Mouse (Mus musculus) liver, embryonic 11.5 days (tissue): ENCODE data around the gene Sppl3. TPM values are rescaled to one million over a fixed set of nuclear protein-coding genes. Genes with fewer than 3 reads are reported as not detected.

Experiments
- ATAC-seq: fragments of 200-750 bp; cut with Nextera tagmentation; replicated peaks from 2 replicates; pipeline ENCODE4 v1.8.0; 2017; ENCODE audit warnings: moderate number of reproducible peaks, mild to moderate bottlenecking, moderate TSS enrichment, moderate library complexity; ENCODE audit not compliant: low FRiP score
- DNase-seq: peaks from one replicate; pipeline ENCODE4 v3.0.0-alpha.2; 2017; ENCODE audit warnings: low spot score
- H3K27ac ChIP-seq: fragments of 300-500 bp; sonication (generic); 2 replicates; pipeline ENCODE4 v1.5.1; 2014; ENCODE audit warnings: mild to moderate bottlenecking, low read depth, low read length, control low read depth
- H3K27me3 ChIP-seq: fragments of 300-500 bp; sonication (generic); replicated peaks from 2 replicates; pipeline ENCODE4 v1.6.1; 2014; ENCODE audit warnings: low read length, mixed read lengths; ENCODE audit not compliant: control insufficient read depth, insufficient read depth
- H3K36me3 ChIP-seq: fragments of 300-500 bp; sonication (generic); 2 replicates; pipeline ENCODE4 v1.6.1; 2014; ENCODE audit warnings: mild to moderate bottlenecking, low read length, moderate library complexity, mixed read lengths; ENCODE audit not compliant: control insufficient read depth, insufficient read depth
- H3K4me1 ChIP-seq: fragments of 300-500 bp; sonication (generic); replicated peaks from 2 replicates; pipeline ENCODE4 v1.6.1; 2014; ENCODE audit warnings: low read length, mixed read lengths; ENCODE audit not compliant: control insufficient read depth, insufficient read depth
- H3K4me2 ChIP-seq: fragments of 300-500 bp; sonication (generic); 2 replicates; pipeline ENCODE4 v1.6.1; 2014; ENCODE audit warnings: mild to moderate bottlenecking, control low read depth, moderate library complexity
- H3K4me3 ChIP-seq: fragments of 300-500 bp; sonication (generic); 2 replicates; pipeline ENCODE4 v1.5.1; 2014; ENCODE audit warnings: low read depth, low read length, control low read depth
- H3K9ac ChIP-seq: fragments of 300-500 bp; sonication (generic); 2 replicates; pipeline ENCODE4 v1.6.1; 2014; ENCODE audit warnings: low read depth, low read length, control low read depth
- H3K9me3 ChIP-seq: fragments of 300-500 bp; sonication (generic); 2 replicates; pipeline ENCODE4 v1.6.1; 2016; ENCODE audit warnings: low read length, inconsistent platforms, mixed read lengths; ENCODE audit not compliant: control insufficient read depth
- WGBS: fragments of 180-500 bp; shearing (Covaris S2); extraction: QIAGEN DNeasy Blood & Tissue Kit; methylation state at CpG from one replicate; pipeline ENCODE4 v1.1.7; 2014; 5-methylcytosine and 5-hydroxymethylcytosine counted together
- polyA plus RNA-seq: library from polyadenylated mRNA; unstranded; fragments of >200 nt; fragmentation: Nextera tagmentation; extraction: Ambion mirVana; gene quantifications from 2 replicates; pipeline ENCODE4 v1.2.1, GENCODE M21; 2014

Sppl3 gene
- polyA plus RNA-seq, 1 experiment from 2014 or later: 17.6 TPM

- DNase-seq (no peak), ATAC-seq (no peak)
- H3K27ac ChIP-seq: peak overlapping the region; percentile 20; the same call in 1 of the 2 replicates
- H3K9me3 ChIP-seq: no peaks in the 10 kb centered on the region
- no peaks in the 10 kb centered on the region for H3K27me3 ChIP-seq
- 80% methylated on average over 5 of the region's 5 CpGs for WGBS
- no peak overlapping the region for H3K4me2 ChIP-seq
- no peaks in the 10 kb centered on the region for H3K36me3 ChIP-seq
- H3K9ac ChIP-seq: no peak overlapping the region
- peaks cover 21% of the 10 kb centered on the region for H3K4me1 ChIP-seq
- no peak overlapping the region for H3K4me3 ChIP-seq
These were observed 3.2 kb upstream of the Sppl3 start for GRCm38 (mm10) chr5:115007768-115008167.

GRCm38 (mm10) chr5:115008307-115008706 lies 2.6 kb upstream of the Sppl3 start:
- Histone ChIP-seq H3K9me3 (no peaks in the 10 kb centered on the region), H3K9ac (no peak overlapping the region), H3K27me3 (no peaks in the 10 kb centered on the region), H3K4me3 (no peak overlapping the region), H3K4me2 (no peak overlapping the region), H3K4me1 (peaks cover 26% of the 10 kb centered on the region), H3K36me3 (no peaks in the 10 kb centered on the region), H3K27ac (peak overlapping the region; percentile 20; the same call in 1 of the 2 replicates)
- DNase-seq (no peak), ATAC-seq (no peak)
- 49% methylated on average over 7 of the region's 7 CpGs for WGBS

GRCm38 (mm10) chr5:115009143-115009542 lies 1.8 kb upstream of the Sppl3 start:
- H3K4me1 ChIP-seq: peaks cover 29% of the 10 kb centered on the region
- ATAC-seq (no peak), DNase-seq (no peak)
- H3K9ac ChIP-seq: no peak overlapping the region
- H3K9me3 ChIP-seq: no peaks in the 10 kb centered on the region
- no peak overlapping the region for H3K27ac ChIP-seq
- WGBS: 87% methylated on average over 6 of the region's 6 CpGs
- H3K4me3 ChIP-seq: no peak overlapping the region
- no peaks in the 10 kb centered on the region for H3K27me3 ChIP-seq
- H3K4me2 ChIP-seq: no peak overlapping the region
- H3K36me3 ChIP-seq: no peaks in the 10 kb centered on the region

- Histone ChIP-seq H3K27ac (no peak overlapping the region), H3K4me2 (peak overlapping the region; percentile 89), H3K9ac (no peak overlapping the region), H3K27me3 (no peaks in the 10 kb centered on the region), H3K36me3 (no peaks in the 10 kb centered on the region), H3K9me3 (no peaks in the 10 kb centered on the region), H3K4me1 (peaks cover 36% of the 10 kb centered on the region), H3K4me3 (0 out of 2 replicates have a peak overlapping the region, but pooled peaks have one; percentile 100)
- DNase-seq (no peak), ATAC-seq (no peak)
- 37% methylated on average over 3 of the region's 3 CpGs for WGBS
These were observed 976 bp upstream of the Sppl3 start for GRCm38 (mm10) chr5:115009961-115010360.

GRCm38 (mm10) chr5:115011217-115011518 lies 231 bp downstream of the Sppl3 start:
- H3K9ac ChIP-seq: peak overlapping the region; percentile 99
- no peaks in the 10 kb centered on the region for H3K27me3 ChIP-seq
- ATAC-seq: no peak
- no peaks in the 10 kb centered on the region for H3K9me3 ChIP-seq
- under 1% methylated on average over 33 of the region's 57 CpGs for WGBS
- no peaks in the 10 kb centered on the region for H3K36me3 ChIP-seq
- H3K4me2 ChIP-seq: peak overlapping the region; percentile 89
- peaks cover 47% of the 10 kb centered on the region for H3K4me1 ChIP-seq
- H3K4me3 ChIP-seq: peak overlapping the region; percentile 100
- DNase-seq: no peak
- H3K27ac ChIP-seq: peak overlapping the region; percentile 94

GRCm38 (mm10) chr5:115011519-115012261 lies 753 bp downstream of the Sppl3 start:
- DNase-seq (peak; percentile 65), ATAC-seq (peak; percentile 25)
- H3K4me3 ChIP-seq: peak overlapping the region; percentile 100
- H3K27me3 ChIP-seq: no peaks in the 10 kb centered on the region
- H3K4me1 ChIP-seq: peaks cover 48% of the 10 kb centered on the region
- H3K4me2 ChIP-seq: peak overlapping the region; percentile 89
- no peaks in the 10 kb centered on the region for H3K36me3 ChIP-seq
- peak overlapping the region; percentile 99 for H3K9ac ChIP-seq
- H3K9me3 ChIP-seq: no peaks in the 10 kb centered on the region
- 1% methylated on average over 62 of the region's 63 CpGs for WGBS
- peak overlapping the region; percentile 94 for H3K27ac ChIP-seq

- DNase-seq: no peak
- Histone ChIP-seq H3K4me2 (peak overlapping the region; percentile 89), H3K27ac (no peak overlapping the region), H3K36me3 (no peaks in the 10 kb centered on the region), H3K4me3 (0 out of 2 replicates have a peak overlapping the region, but pooled peaks have one; percentile 100), H3K27me3 (no peaks in the 10 kb centered on the region), H3K9ac (no peak overlapping the region), H3K9me3 (no peaks in the 10 kb centered on the region), H3K4me1 (peaks cover 64% of the 10 kb centered on the region)
- WGBS: 57% methylated on average over 3 of the region's 3 CpGs
- ATAC-seq: no peak
These were observed 2.5 kb downstream of the Sppl3 start for GRCm38 (mm10) chr5:115013436-115013835.

- no peak overlapping the region for H3K27ac ChIP-seq
- H3K9ac ChIP-seq: no peak overlapping the region
- H3K36me3 ChIP-seq: no peaks in the 10 kb centered on the region
- no peak for DNase-seq
- no peaks in the 10 kb centered on the region for H3K27me3 ChIP-seq
- no peaks in the 10 kb centered on the region for H3K9me3 ChIP-seq
- H3K4me2 ChIP-seq: no peak overlapping the region
- 27% methylated on average over 1 of the region's 1 CpGs for WGBS
- H3K4me1 ChIP-seq: peaks cover 71% of the 10 kb centered on the region
- peak overlapping the region; percentile 14; the same call in 1 of the 2 replicates for H3K4me3 ChIP-seq
- no peak for ATAC-seq
These were observed 3.6 kb downstream of the Sppl3 start for GRCm38 (mm10) chr5:115014570-115014969.

GRCm38 (mm10) chr5:115015121-115015520 lies 4.2 kb downstream of the Sppl3 start:
- H3K4me1 ChIP-seq: peaks cover 66% of the 10 kb centered on the region
- no peak for ATAC-seq
- H3K9me3 ChIP-seq: no peaks in the 10 kb centered on the region
- H3K9ac ChIP-seq: no peak overlapping the region
- H3K27ac ChIP-seq: no peak overlapping the region
- no peak for DNase-seq
- no peak overlapping the region for H3K4me3 ChIP-seq
- no peak overlapping the region for H3K4me2 ChIP-seq
- H3K27me3 ChIP-seq: no peaks in the 10 kb centered on the region
- 62% methylated on average over 4 of the region's 4 CpGs for WGBS
- no peaks in the 10 kb centered on the region for H3K36me3 ChIP-seq
